Mouse (Mus musculus) G1E (cell line): ENCODE data around the gene Slc35a3.

ENCODE experiments used
- CTCF ChIP-seq: IDR thresholded peaks from 2 replicates; pipeline ENCODE4 v1.5.1; 2012; ENCODE audit warnings: low read depth, low read length, inconsistent platforms, mixed read lengths
- GATA1 ChIP-seq: IDR thresholded peaks from 2 replicates; pipeline ENCODE4 v1.6.1; 2012; ENCODE audit warnings: borderline replicate concordance, low read length, inconsistent platforms, mixed read lengths
- GATA2 ChIP-seq: IDR thresholded peaks from 2 replicates; pipeline ENCODE4 v1.6.1; 2012; ENCODE audit warnings: low read depth, low read length, inconsistent platforms, borderline replicate concordance
- POLR2AphosphoS5 ChIP-seq: IDR thresholded peaks from 2 replicates; pipeline ENCODE4 v1.6.1; 2012; ENCODE audit warnings: low read depth, low read length, inconsistent platforms; ENCODE audit not compliant: insufficient replicate concordance
- TAL1 ChIP-seq: conservative IDR thresholded peaks from 2 replicates; pipeline ENCODE4 v1.6.1; 2012; ENCODE audit warnings: low read depth, low read length, inconsistent platforms, mixed read lengths

DNA sequence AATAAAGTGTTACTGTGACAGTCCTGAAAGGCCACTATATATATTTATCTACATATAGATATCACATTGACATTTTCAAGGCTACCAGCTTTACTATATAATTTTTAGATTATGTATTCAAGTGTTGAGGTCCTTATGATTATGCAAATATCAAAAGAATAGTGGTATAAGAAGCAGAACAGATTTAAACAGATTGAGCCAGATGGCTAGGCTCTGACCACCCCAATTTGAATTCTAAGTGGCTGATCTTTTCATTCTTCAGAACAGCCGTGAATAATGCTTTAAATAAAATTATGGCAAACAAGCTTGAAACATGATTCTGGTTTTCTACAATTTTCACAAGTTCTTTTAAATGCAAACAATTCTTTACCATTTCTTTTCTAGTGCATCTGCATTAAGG lies 81.2 kb downstream of the Slc35a3 start:
- TF ChIP-seq CTCF (no peak), GATA1 (no peak), POLR2AphosphoS5 (no peak), TAL1 (no peak), GATA2 (no peak)
